Mouse (Mus musculus) C2C12 (cell line): Measurements from ENCODE around the gene Vegfb. TPM values are rescaled to one million over a fixed set of nuclear protein-coding genes. Genes with fewer than 3 reads are reported as not detected.

ENCODE experiments used
- H3K27me3 ChIP-seq: one replicate; pipeline ENCODE4 v1.6.1; 2011; ENCODE audit not compliant: control insufficient read depth, insufficient read depth, insufficient read length
- H3K36me3 ChIP-seq: one replicate; pipeline ENCODE4 v1.6.1; 2011; ENCODE audit not compliant: control insufficient read depth, insufficient read depth
- H3K4me3 ChIP-seq: one replicate; pipeline ENCODE4 v1.5.1; 2011; ENCODE audit warnings: mild to moderate bottlenecking, control low read depth; ENCODE audit not compliant: poor library complexity, insufficient read depth, severe bottlenecking
- H3K79me2 ChIP-seq: one replicate; pipeline ENCODE4 v1.6.1; 2011; ENCODE audit not compliant: control insufficient read depth, insufficient read depth
- H3K79me3 ChIP-seq: one replicate; pipeline ENCODE4 v1.6.1; 2011; ENCODE audit warnings: low read depth, control low read depth
- H3ac ChIP-seq: one replicate; pipeline ENCODE3; 2011; ENCODE audit warnings: low read depth; ENCODE audit not compliant: control insufficient read depth, insufficient read length
- CEBPB ChIP-seq: IDR thresholded peaks from one replicate; pipeline ENCODE4 v1.6.1; 2011; ENCODE audit warnings: low read depth, mild to moderate bottlenecking, control low read depth, moderate library complexity
- CTCF ChIP-seq: IDR thresholded peaks from one replicate; pipeline ENCODE4 v1.5.1; 2011; ENCODE audit not compliant: control insufficient read depth, insufficient read depth, insufficient read length
- FOSL1 ChIP-seq: IDR thresholded peaks from one replicate; pipeline ENCODE4 v1.8.0; 2011; ENCODE audit warnings: mild to moderate bottlenecking, low read length; ENCODE audit not compliant: poor library complexity, insufficient read depth, severe bottlenecking
- MAX ChIP-seq: IDR thresholded peaks from one replicate; pipeline ENCODE4 v1.6.1; 2011; ENCODE audit warnings: mild to moderate bottlenecking, control low read depth
- MYOD1 ChIP-seq: IDR thresholded peaks from one replicate; pipeline ENCODE4 v1.6.1; 2011; ENCODE audit warnings: low read depth; ENCODE audit not compliant: control insufficient read depth, insufficient read length
- MYOG ChIP-seq: IDR thresholded peaks from one replicate; pipeline ENCODE4 v1.6.1; 2011; ENCODE audit not compliant: control insufficient read depth, insufficient read length; ENCODE audit errors: extremely low read depth
- USF1 ChIP-seq: IDR thresholded peaks from one replicate; pipeline ENCODE4 v1.6.1; 2011; ENCODE audit warnings: low read depth, mild to moderate bottlenecking, control low read depth, moderate library complexity
- polyA plus RNA-seq: library from polyadenylated mRNA; unstranded; fragments of >200 nt; fragmentation: generic; extraction: Trizol; gene quantifications from one replicate; pipeline ENCODE4 v1.2.1, GENCODE M21; 2012; ENCODE audit warnings: missing spikeins

The Vegfb gene
- polyA plus RNA-seq, 1 experiment, result 37.7 TPM

- Histone ChIP-seq H3K79me3 (peaks cover 22% of the 10 kb centered on the region), H3K79me2 (peaks cover 46% of the 10 kb centered on the region), H3ac (no peak overlapping the region), H3K27me3 (no peaks in the 10 kb centered on the region), H3K4me3 (no peak overlapping the region), H3K36me3 (peaks cover 49% of the 10 kb centered on the region)
- no peak for TF ChIP-seq FOSL1
- no peak for TF ChIP-seq CEBPB
- no peak for TF ChIP-seq USF1
- TF ChIP-seq MYOD1, result no peak
- TF ChIP-seq MYOG, result no peak
- TF ChIP-seq MAX, result no peak
- TF ChIP-seq CTCF, result no peak
Measured at GRCm38 (mm10) chr19:6981465-6981864, 6.0 kb downstream of the Vegfb start.

DNA sequence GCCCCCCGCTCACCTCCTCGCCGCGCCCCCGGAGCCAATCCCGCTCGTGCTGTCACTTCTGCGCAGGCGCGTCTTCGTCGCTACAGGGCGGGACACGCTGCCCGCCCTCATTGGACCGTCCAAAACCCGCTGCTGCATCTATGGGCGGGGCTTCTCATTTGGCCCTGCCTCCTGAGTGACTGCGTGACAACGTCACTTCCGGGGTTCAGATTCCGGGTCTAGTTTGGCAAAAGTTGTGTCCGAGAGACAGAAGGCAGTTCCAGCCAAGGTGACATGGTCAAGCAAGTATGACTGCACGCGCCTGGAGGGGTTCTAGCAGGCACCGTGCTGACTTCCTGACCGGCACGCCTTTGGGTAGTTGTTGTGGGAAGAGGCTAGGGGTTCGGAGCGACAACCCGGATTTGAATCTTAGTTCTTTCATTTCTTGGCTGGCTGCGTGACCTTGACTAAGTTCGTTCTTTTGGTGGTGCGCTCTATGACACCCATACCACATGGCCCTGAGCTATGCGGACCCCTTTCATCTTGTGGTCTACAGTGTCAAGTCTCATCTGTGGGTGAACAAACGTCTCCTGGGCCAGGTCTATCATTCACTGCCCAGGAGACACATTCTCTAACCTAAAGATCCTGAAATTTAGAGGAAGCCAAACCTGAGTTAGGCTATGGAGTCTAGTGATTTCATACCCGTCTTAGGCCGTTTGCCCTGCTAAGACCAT, 6.9 kb downstream of the Vegfb start, which contains the start of gene Fkbp2:
Gene Fkbp2 (minus strand): TSS at position 121 of the 713 bp plus-strand sequence.
- H3K79me2 ChIP-seq, result peaks cover 46% of the 10 kb centered on the region
- H3ac ChIP-seq, result peak within 1 kb of the TSS; percentile 81
- TF ChIP-seq FOSL1 (no peak), CEBPB (no peak), MYOG (no peak), USF1 (no peak), MAX (peak; percentile 14)
- H3K36me3 ChIP-seq, result peaks cover 51% of the 10 kb centered on the region
- no peaks in the 10 kb centered on the region for H3K27me3 ChIP-seq
- peaks cover 29% of the 10 kb centered on the region for H3K79me3 ChIP-seq
- peak within 1 kb of the TSS; percentile 65 for H3K4me3 ChIP-seq

DNA sequence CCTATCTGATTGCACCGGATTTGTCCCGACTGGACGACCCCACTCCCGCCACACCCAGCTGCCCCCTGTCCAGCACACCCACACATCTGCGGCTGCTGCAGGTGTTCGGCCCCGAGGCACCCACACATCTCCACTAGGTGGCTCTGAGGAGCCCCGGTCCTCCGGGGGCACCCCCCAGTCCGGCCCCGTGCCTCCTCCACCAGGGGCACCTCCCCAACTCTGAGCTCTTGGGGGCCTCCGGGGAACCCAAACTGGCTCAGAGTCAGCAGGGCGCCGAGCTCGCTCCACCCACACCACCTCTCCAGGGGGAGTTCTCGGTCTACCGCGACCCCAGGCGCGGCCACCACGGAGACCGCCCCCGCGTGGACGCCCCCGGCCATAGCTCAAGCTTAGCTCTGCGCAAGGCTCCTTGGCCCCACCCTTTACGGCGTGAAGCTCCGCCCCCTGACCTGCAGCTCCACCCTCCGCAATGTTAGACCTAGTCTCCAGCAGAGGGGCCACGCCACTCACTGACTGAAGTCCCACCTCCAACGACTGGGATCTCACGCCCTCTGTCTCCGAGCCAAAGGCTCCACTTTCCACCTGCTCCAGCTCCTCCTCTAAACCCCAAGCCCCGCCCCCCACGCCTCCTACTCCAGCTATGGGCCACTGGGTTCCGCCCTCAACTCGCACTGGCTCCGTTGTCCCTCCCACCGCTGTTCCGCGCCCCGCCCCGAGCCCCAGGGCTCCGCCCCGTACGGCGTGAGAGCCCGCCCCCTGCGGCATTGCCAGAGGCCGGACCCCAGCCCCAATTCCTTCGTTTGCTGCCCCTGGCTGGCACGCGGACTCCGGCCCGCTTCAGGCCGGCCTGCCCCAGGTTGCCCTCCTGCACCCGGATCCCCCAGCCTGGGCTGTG, 7.7 kb downstream of the Vegfb start:
- H3K4me3 ChIP-seq, result peak overlapping the region; percentile 65
- peaks cover 52% of the 10 kb centered on the region for H3K79me2 ChIP-seq
- H3K79me3 ChIP-seq, result peaks cover 31% of the 10 kb centered on the region
- peaks cover 51% of the 10 kb centered on the region for H3K36me3 ChIP-seq
- no peak for TF ChIP-seq MYOD1
- TF ChIP-seq CEBPB, result no peak
- no peak for TF ChIP-seq MYOG
- TF ChIP-seq FOSL1, result no peak
- TF ChIP-seq USF1, result no peak
- no peak for TF ChIP-seq MAX
- peak; percentile 83 for TF ChIP-seq CTCF
- H3K27me3 ChIP-seq, result no peaks in the 10 kb centered on the region
- peak overlapping the region; percentile 81 for H3ac ChIP-seq

GRCm38 (mm10) chr19:6979001-6979479, 8.4 kb downstream of the Vegfb start:
- H3K4me3 ChIP-seq, result peak overlapping the region; percentile 37
- TF ChIP-seq MYOG (no peak), FOSL1 (no peak), MYOD1 (no peak), CTCF (no peak), CEBPB (no peak), USF1 (no peak), MAX (no peak)
- H3K79me3 ChIP-seq, result peaks cover 31% of the 10 kb centered on the region
- peak overlapping the region; percentile 74 for H3ac ChIP-seq
- no peaks in the 10 kb centered on the region for H3K27me3 ChIP-seq
- H3K36me3 ChIP-seq, result peaks cover 48% of the 10 kb centered on the region
- H3K79me2 ChIP-seq, result peaks cover 52% of the 10 kb centered on the region

DNA sequence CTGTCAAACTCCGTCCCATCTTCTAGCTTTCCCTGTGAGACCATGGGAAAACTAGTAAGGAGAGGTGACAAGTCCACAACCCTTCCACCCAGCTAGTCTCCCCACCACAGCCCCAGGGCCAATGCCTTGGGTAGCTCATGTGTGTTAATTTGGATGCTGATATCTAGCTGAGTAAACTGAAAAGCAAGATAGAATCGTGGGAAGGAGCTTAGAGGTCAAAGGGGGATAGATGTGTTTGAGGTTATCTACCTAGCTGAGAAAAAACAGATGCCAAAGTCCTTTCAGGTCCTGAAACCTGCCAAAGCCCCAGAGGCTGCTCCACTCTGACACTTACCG, 8.8 kb downstream of the Vegfb start:
- H3ac ChIP-seq, result peak overlapping the region; percentile 74
- H3K36me3 ChIP-seq, result peaks cover 44% of the 10 kb centered on the region
- H3K4me3 ChIP-seq, result peak overlapping the region; percentile 37
- H3K79me3 ChIP-seq, result peaks cover 31% of the 10 kb centered on the region
- H3K27me3 ChIP-seq, result no peaks in the 10 kb centered on the region
- H3K79me2 ChIP-seq, result peaks cover 52% of the 10 kb centered on the region
- TF ChIP-seq CEBPB, result no peak
- no peak for TF ChIP-seq MYOD1
- no peak for TF ChIP-seq MYOG
- TF ChIP-seq MAX, result no peak
- no peak for TF ChIP-seq USF1
- TF ChIP-seq FOSL1, result no peak
- no peak for TF ChIP-seq CTCF
